Mouse (Mus musculus) thymus, postnatal 0 days (tissue): ENCODE results near the gene Tepsin. TPM values are rescaled to one million over a fixed set of nuclear protein-coding genes. Genes with fewer than 3 reads are reported as not detected.
A peak's percentile ranks its signal among the peaks of the same experiment; 100 is the strongest.

Experiments used
- DNase-seq: peaks from one replicate; pipeline ENCODE4 v3.0.0-alpha.2; 2015; ENCODE audit warnings: low spot score
- polyA plus RNA-seq: library from polyadenylated mRNA; unstranded; fragments of >200 nt; fragmentation: Nextera tagmentation; extraction: Ambion mirVana; gene quantifications from 2 replicates; pipeline ENCODE4 v1.2.1, GENCODE M21; 2015

The Tepsin gene
- polyA plus RNA-seq, result 12.3 and 13.2 TPM in 2 replicates

- DNase-seq, result peak; percentile 97
These were observed at the start of gene Tepsin, which contains the start of gene Ndufaf8 for GRCm38 (mm10) chr11:120098588-120099511. Tepsin (minus strand) TSS chr11:120098731. Ndufaf8 (plus strand) TSS chr11:120098928.

GRCm38 (mm10) chr11:120143708-120144497, 45.4 kb upstream of the Tepsin start:
- no peak for DNase-seq

GRCm38 (mm10) chr11:120142601-120143051, 44.1 kb upstream of the Tepsin start:
- peak; percentile 55 for DNase-seq

GRCm38 (mm10) chr11:120140255-120140654, 41.7 kb upstream of the Tepsin start:
- DNase-seq, result no peak

DNA sequence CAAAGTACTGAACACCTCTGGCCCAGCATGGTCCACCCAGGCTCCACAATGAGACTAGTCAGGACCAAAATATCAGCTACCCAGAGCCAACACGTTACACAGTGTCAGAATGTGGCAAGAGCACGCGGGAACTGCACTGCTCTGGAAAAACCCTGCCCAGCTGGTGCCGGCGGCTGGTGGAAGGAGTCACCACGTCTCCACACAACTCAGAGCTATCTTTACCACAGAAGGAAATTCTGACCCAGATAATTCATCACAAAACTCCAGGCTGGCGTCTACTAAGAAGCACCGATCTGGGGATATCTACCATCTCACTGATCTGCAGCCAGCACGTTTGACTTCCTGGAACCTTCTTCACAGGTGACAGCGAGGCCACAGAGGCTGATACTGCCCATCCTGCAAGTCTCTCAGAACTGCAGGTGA, 40.8 kb upstream of the Tepsin start:
- peak; percentile 30 for DNase-seq

GRCm38 (mm10) chr11:120137625-120138004, 39.1 kb upstream of the Tepsin start:
- no peak for DNase-seq

- no peak for DNase-seq
These were observed 38.5 kb upstream of the Tepsin start for GRCm38 (mm10) chr11:120136796-120137624.

- DNase-seq, result no peak
These were observed 37.7 kb upstream of the Tepsin start for GRCm38 (mm10) chr11:120136195-120136594.

DNA sequence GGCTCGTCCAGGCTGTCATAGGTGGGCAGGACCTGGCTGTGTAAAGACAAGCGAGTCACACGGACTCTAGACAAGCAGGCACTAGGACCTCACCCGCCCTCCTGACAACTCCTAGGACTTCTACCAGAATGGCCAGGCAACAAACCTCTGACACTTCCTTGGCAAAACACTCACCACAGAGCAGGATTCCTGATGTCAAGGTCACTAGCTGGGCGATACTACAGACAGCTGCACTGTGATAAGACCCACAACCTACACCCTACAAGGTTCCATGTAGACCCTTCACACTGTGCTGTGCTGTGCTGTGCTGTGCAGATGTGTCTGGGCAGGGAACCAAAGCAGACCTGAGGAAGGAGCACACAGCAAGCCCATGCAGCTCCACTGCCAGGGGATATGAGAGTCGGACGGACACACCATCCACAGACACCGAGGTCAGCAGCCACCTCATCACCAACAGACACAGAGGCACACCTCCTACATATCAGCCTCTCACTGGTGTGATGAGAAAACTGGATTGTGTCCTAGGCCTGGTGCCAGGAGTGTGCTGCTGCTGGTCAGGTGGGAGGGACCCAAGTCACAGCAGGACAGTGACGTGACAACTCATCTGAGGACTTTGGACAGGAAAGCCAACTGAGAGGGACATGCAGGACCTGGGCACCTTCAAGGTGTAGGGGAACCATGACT, 36.5 kb upstream of the Tepsin start:
- DNase-seq, result no peak

DNA sequence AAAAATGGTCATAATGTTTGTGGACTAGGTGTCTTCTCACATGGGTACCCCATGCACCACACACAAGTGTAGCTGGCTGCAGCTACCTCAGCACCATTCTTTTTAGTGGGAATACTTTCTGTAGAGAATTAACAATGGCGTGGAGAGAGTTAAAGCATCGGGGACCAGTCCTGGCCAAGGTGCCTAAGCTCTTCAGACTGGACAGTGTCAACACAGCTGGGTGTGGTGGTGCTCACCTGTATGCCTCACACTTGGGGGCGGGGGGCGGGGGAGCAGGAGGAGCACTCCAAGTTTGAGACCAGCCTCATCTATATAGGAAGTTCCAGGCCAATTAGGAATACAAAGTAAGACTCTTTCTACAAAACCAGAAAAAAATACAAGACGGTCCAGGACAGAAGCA, 35.6 kb upstream of the Tepsin start:
- no peak for DNase-seq

DNA sequence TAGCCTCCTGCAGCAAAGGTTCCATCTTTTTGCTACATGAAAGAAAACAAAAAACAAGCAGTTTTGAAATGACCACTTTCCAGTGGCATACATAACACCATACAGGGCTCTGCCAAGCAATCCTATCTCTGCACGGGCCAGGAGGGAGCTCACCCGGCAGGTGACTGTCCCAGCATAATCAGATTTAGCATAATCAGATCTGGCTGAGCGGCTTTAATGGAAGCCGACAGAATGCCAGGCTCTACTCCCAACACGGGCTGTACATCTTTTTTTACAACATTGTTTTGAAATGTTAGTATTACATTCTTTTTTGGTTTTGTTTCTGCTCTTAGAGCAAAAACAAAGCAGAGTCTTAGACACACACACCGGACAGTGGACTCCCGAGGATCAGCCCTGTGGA, 30.8 kb upstream of the Tepsin start:
- DNase-seq, result no peak

GRCm38 (mm10) chr11:120126845-120127244, 28.3 kb upstream of the Tepsin start:
- no peak for DNase-seq

GRCm38 (mm10) chr11:120122126-120122525, 23.6 kb upstream of the Tepsin start:
- DNase-seq, result no peak

DNA sequence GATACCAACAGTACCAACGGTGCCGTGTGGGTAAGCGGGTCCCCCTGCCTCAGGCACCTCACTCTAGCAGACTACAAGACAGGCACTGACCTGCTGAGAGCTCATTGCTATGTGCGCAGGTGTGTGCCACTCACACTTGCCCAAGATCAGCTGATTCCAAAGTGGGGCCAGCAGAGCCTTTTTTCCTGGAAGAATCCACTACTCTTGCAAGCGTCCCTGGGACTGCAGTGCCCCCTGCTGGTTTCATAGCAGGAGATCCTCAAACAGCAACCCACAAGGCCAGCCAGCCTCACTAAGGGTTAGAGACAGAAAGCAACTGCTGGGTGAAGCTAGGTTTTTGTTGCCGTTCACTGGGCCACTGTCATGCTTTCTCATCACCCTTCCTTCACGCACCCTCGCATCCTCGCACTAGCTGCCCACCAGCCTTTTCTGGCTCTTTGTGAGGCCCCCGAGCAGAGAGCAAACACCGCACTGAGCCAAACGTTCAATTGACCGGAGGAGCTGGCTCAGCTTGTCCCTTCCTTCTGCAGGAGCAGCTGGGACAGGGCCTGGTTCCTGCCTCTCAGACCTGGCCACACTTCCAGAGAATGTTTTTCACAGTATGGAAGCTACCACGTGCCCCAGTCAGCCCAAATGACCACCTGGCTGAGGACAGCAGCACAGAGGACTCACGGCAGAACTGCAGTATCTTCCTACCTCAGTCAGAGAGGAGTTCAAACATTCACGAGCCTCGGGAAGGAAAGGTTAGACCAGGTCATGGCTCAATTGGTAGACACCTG, 22.3 kb upstream of the Tepsin start:
- peak; percentile 34 for DNase-seq

- DNase-seq, result no peak
These were observed 21.5 kb upstream of the Tepsin start for GRCm38 (mm10) chr11:120119936-120120541.

DNA sequence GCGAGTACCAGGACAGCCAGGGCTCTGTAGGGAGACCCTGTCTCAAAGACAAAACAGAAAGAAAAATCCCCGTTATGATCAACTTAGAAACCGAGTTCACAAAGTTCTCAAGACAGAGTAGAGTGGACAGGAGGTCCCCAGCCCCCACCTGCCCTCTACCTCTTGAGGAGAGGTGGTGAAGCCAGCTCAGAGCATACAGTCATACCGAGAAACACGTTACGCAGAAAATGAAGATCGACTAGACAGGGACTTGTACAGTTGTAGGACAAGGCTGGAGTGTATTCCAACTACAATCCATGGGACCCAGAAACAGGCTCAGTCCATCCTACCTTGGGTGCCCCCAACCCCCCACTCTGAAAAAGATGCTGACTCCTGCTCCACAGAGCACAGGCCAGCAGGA, 20.6 kb upstream of the Tepsin start:
- no peak for DNase-seq

DNA sequence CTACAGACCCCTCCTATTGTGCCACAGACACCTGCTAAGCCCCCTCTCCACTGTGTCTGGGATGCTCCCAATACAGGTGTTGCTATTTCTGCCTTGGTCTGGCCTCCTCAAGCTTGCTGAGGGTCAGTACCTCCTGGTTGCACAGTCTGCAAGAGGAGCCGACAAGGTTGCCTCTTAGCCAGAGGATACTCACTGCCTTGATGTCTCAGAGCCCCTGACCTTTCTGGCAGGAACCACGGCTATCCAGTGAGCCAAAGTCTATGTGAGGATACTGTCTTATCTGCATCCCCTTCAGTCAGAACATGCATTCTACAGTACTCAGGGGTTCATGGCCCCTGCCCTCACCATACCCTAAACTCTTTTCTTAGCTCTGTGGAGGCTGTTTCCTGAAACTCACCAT, 19.1 kb upstream of the Tepsin start:
- no peak for DNase-seq

GRCm38 (mm10) chr11:120114488-120115215, 16.1 kb upstream of the Tepsin start:
- DNase-seq, result no peak

- no peak for DNase-seq
These were observed 13.6 kb upstream of the Tepsin start for GRCm38 (mm10) chr11:120112136-120112535.
